Mouse (Mus musculus) ovary, postnatal 10 days (tissue): ENCODE results near the gene 1700016H13Rik.

Experiments used
- DNase-seq: peaks from one replicate; pipeline ENCODE4 v3.0.0; 2022; ENCODE audit warnings: low spot score

1700016H13Rik gene

DNA sequence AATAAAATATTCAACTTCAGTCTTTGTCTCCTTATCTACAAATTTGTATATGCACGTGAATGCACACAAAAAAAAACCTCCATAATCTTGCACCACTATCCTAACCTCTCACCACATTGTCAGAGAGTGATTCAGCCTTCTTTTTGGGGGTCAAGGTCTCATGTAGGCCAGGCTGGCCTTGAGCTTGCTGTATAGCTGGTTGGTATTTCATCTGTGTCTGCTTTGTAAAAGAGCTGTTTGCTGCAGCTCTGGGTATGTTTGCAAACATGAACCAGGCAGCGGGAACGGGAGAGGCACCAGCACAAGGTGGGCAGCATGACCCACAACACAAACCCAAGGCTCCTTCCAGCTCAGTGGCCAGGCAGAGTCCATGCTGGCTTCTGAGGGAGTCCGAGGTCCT, 17.8 kb upstream of the 1700016H13Rik start:
- no peak for DNase-seq

GRCm38 (mm10) chr5:103671858-103672257, 16.0 kb upstream of the 1700016H13Rik start:
- DNase-seq, result no peak

DNA sequence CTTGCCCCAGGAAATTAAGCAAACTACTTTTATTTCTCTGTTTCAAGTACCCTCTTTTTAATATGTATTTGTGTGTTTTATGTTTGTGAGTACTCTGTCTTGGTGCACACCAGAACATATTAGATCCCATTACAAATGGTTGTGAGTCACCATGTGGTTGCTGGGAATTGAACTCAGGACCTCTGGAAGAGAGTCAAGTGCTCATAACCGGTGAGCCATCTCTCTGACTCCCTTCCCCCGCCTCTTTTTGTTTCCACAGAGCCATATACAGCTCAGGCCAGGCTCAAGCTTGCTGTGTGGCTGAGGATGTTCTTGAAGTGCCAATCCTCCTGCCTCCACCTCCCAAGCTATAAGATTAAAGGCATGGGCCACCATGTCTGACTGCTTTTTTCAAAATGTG, 10.1 kb upstream of the 1700016H13Rik start:
- no peak for DNase-seq

DNA sequence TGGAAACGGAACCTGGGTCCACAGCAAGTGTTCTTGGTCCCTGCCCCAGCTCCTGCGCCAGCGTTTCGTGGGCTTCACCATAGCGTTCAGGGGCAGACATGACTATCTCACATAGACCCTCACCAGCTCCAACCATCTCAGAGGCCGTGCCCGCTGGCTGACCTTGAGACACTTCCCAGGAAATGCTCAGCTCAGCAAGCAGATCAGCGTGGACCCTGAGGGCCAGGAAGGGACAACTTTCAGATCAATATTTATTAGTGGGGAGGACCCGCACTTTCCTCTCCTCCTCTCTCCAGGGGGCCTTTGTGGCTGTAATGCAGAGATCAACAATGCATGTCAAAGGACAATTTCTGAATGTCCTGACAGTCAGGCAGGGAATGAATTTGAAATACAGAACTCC, 9.1 kb upstream of the 1700016H13Rik start:
- no peak for DNase-seq

DNA sequence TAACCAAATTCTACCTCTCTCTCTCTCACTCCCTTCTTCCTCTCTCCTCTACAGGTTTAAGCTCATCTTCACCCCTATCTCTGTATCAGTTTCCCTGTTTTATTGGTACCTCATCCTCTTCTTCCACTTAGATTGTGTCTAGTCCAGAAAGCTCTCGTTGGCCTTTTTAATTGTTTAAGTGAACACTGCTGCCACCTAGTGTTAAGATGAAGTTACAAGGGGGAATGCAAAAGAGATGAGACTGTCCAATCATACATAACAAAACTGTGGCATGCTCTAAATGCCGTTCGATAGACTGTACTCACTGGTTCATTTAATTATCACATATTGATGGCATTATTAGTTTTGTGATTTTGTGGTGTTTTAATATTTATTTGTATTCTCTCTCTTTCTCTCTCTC, 3.8 kb upstream of the 1700016H13Rik start:
- no peak for DNase-seq

DNA sequence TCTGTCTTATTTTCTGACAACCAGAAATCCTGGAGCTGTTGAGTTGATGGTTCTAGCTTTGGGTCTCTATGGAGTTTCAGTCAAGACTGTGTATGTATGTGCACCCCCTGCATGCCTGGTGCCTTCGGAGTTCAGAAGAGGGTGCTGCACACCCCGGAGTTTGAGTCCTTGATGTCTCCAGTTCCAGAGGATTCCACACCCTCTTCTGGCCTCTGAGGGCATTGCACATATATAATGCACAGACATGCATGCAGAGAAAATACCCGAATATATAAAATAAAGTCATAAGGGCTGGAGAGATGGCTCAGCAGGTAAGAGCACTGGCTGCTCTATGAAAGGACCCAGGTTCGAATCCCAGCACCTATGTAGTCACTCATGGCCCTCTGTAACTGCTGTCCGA, 3.1 kb upstream of the 1700016H13Rik start:
- DNase-seq, result no peak

GRCm38 (mm10) chr5:103654780-103655179, 1.0 kb downstream of the 1700016H13Rik start:
- no peak for DNase-seq

- no peak for DNase-seq
These were observed 1.6 kb downstream of the 1700016H13Rik start for GRCm38 (mm10) chr5:103654225-103654624.

DNA sequence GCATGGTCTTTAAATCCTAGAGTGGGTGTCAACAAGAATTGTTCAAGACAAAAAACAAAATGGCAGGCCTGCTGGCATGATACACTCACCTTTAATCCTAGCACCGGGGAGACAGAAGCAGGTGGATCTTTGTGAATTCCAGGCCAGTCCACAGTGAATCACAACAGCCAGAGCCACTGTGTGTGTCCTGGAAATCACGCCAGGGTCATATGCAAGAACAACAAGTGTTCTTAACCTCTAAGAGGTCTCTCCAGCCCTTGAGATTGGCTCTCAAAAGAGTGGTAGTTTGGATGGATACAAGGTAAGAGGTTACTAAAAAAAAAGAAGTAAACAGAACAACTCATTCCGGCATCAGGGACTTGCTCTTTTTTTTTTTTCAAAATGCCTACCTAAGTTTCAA, 8.5 kb downstream of the 1700016H13Rik start:
- no peak for DNase-seq

DNA sequence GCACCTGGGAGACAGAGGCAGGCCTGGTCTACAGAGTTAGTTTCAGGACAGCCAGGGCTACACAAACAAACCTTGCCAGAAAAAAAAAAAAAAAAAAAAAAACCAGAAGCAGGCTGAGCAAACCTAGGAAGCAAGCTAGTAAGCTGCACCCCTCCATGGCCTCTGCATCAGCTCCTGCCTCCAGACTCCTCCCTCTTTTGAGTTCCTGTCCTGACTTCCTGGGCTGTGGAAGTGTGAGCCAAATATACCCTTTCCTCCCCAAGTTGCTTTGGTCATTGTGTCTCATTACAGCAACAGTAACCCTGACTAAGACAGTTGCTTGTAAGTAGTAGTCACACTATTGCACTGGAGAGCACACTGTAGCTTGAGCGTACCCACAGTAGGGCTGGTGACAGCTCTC, 11.6 kb downstream of the 1700016H13Rik start:
- DNase-seq, result no peak

DNA sequence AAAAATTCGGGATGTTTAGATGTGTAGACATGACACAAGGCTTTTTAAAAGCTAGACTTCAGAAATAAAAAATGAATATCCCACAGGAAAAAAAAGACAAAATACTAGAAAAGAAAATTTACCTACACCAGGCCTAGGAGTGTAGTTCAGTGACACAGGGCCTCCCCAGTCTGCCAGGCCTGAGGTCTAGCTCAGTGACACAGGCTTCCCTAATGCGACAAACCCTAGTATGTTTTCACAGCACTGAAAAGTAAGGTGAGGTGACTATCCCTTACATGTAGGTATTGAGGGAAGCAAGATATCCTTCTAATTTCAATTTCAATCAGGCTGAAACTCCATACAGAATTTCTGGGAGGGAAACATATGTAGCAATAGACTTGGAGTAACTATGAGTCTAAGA, 18.6 kb downstream of the 1700016H13Rik start:
- no peak for DNase-seq

DNA sequence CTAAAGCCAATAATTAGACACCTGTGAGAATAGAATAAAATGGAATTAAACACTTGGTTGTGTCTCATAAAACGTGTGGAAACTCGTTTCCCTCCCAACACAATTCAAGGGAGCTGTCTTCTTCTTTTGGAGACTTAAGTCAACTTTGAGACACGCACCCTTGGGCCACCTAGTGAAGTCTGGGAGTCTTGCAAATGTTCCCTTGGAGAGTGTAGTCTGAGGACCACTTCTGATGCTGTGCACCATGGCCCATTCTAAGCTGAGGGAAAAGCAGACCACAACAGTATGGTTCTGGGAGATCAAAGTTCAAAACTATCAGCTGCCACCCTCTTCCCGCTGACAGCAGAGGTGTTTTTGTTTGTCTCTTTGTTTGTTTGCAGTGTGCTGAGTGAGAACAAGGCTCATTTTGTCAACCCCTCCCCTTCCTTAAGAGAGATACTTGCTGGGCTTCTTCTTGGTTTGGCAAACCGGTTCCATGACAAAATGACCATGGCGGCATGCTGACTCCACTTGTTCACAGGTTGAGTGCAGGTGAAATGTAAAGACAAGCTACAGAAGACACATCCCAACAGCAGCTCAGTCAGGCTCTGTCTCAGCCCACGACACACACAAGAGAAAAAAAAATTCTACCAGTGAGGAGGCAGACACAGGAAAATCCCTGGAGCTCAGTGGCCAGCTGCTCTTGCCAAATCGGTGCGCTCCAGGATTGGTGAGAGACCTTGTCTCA, 25.8 kb downstream of the 1700016H13Rik start:
- DNase-seq, result no peak

DNA sequence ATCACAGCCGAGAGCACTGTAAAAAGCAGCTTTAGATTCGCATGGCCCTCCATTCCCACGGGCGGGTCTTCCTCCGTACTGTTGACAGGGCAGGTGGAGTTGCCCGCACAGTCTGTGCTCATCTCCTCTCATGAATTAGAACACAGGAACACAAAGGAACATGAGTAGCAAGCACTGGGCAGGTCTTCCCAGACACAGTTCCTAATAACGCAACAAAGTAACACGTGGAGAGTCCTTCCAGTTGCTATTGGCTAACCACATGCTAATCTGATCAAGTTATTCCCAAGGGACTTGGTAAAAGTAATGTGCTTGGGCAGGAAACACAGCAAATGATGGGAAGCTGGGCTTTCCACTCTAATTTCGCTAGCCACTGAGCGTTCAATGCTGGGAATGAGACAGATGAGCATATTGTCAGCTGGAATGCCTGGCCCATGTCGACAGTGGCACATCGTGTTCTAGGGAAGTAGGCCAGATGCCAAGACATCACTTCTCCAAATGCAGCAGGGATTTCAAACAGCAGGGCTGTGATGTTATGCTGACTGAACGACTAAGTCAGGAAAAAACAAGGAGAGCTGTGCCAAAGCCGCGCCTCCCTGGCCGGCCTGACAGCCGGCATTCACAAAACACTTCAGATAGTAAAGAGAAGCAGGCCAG, 26.6 kb downstream of the 1700016H13Rik start, which contains the start of gene Slc10a6:
Gene Slc10a6 (minus strand): TSS at position 293 of the 654 bp plus-strand sequence.
- DNase-seq, result peak; percentile 31

DNA sequence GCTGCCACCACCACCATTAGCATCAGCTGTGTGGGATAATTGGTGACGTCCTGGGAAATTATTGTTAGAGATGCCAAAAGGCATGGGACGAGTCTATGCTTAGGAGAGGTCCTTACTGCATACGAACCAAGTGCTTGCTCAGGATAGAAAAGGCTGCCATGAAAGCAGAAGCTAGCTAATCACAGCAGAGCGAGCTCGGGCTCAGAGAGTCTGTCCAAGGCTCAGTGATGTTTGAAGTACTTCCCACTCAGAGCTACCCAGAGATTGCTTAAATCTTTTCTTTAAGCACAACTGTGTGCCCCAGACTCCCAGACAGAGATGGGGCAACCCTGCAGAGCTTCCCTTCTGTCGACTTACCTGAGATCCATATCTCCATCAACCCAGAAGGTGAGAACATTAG, 27.3 kb downstream of the 1700016H13Rik start:
- no peak for DNase-seq

- DNase-seq, result no peak
These were observed 31.0 kb downstream of the 1700016H13Rik start for GRCm38 (mm10) chr5:103624831-103625230.

DNA sequence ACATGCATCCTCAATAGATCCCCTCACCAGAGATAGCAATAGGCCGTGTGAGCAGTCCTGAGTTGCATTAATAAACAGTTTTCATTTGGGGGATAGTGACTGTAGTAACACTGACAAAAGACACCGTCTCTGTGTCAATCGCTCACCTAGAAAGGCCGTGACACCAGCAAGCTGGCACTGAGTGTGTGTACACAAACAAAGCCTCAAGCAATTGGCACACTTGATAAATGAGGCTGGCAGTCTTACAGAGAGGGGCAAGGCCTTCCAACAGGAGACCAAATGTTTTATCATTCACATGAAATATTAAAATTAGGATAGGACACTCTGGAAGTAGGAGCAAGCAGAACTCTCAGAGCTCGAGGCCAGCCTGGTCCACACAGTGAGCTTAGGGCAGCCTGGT, 33.5 kb downstream of the 1700016H13Rik start:
- no peak for DNase-seq

- DNase-seq, result no peak
These were observed 35.4 kb downstream of the 1700016H13Rik start for GRCm38 (mm10) chr5:103620301-103620973.

- no peak for DNase-seq
These were observed 38.6 kb downstream of the 1700016H13Rik start for GRCm38 (mm10) chr5:103617191-103617590.

DNA sequence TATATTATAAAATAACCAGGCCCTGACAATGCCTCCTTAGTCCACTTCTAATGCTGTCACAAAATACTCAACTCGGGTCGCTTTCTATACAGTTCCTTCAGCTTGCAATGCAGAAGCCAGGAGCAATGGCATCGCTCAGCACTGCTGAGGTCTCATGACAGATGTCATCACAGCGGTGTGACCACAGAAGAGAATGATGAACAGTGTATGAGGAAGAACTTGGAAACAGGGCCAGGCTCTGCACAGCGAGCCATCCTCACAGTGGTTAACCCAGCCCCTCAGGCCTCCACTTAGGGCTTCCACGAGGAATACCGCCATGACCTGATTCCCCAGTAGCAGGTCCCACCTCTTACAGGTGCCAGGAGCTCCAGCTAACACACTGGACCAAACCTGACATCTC, 41.5 kb downstream of the 1700016H13Rik start:
- DNase-seq, result no peak

- no peak for DNase-seq
These were observed 43.5 kb downstream of the 1700016H13Rik start for GRCm38 (mm10) chr5:103612316-103612715.

DNA sequence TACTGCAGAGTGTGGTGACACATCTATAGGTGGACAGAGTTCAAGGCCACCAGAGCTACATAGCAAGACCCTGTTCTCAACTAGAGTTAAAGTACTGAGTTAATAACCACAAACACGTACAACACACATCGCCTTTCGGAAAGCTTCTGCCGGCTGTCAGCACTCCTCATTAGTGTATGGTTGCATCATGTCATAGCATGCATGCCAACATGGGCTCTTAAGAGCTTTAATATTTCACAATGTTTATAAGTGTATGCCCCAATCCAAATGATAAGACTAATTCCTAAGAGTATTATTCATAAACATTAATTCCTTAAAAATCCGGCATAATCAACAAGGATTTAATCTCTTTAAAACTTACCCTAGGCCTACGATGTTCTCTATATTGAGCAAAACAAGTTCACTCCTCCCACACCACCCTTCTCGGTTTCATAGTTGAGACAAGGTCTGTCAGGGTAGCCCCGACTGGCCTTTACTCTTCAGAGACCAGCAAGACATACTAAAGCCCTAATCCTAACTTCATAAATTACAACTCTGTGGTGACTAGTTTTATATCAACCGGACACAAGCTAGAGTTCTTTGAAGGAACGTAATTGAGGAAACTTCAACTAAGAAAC, 44.8 kb downstream of the 1700016H13Rik start:
- no peak for DNase-seq

DNA sequence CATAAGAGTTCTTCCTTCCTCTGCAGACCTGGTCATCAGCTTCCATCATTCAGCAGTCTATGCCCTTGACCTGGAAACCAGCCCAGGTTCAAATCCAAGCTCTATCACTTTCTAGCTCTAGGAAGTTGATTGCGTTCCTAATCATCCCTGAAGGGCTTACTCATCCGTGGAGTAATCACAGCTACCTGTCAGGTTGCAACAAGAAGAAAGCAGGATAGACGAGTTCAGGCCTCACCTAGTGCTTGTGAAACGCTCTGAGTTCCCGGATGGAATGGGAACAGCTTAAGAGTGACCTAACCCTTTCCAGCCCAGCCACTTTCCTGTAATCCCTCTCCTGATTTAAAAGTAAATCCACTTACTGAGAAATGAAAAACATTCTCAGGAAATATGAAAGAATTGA, 45.7 kb downstream of the 1700016H13Rik start:
- DNase-seq, result no peak

GRCm38 (mm10) chr5:103605707-103606106, 50.1 kb downstream of the 1700016H13Rik start:
- DNase-seq, result no peak
